Mouse (Mus musculus) embryonic facial prominence, embryonic 13.5 days (tissue): ENCODE results near the gene Hydin. TPM values are rescaled to one million over a fixed set of nuclear protein-coding genes. Genes with fewer than 3 reads are reported as not detected.

Source experiments
- ATAC-seq: fragments of 200-750 bp; cut with Nextera tagmentation; 2 replicates; pipeline ENCODE4 v1.8.0; 2017; ENCODE audit warnings: low read depth; ENCODE audit not compliant: insufficient number of reproducible peaks, insufficient read depth, low FRiP score, low TSS enrichment
- H3K27ac ChIP-seq: fragments of 300-500 bp; sonication (generic); 2 replicates; pipeline ENCODE4 v1.5.1; 2015; ENCODE audit warnings: moderate library complexity, mild to moderate bottlenecking, inconsistent platforms
- H3K27me3 ChIP-seq: fragments of 300-500 bp; sonication (generic); 2 replicates; pipeline ENCODE4 v1.6.1; 2015; ENCODE audit warnings: mild to moderate bottlenecking, inconsistent platforms
- H3K36me3 ChIP-seq: fragments of 300-500 bp; sonication (generic); 2 replicates; pipeline ENCODE4 v1.6.1; 2015; ENCODE audit warnings: mild to moderate bottlenecking, inconsistent platforms
- H3K4me1 ChIP-seq: fragments of 300-500 bp; sonication (generic); 2 replicates; pipeline ENCODE4 v1.6.1; 2015; ENCODE audit warnings: inconsistent platforms
- H3K4me2 ChIP-seq: fragments of 300-500 bp; sonication (generic); 2 replicates; pipeline ENCODE4 v1.6.1; 2015; ENCODE audit warnings: moderate library complexity, mild to moderate bottlenecking, inconsistent platforms
- H3K4me3 ChIP-seq: fragments of 300-500 bp; sonication (generic); 2 replicates; pipeline ENCODE4 v1.5.1; 2015; ENCODE audit warnings: mild to moderate bottlenecking, inconsistent platforms
- H3K9ac ChIP-seq: fragments of 300-500 bp; sonication (generic); 2 replicates; pipeline ENCODE4 v1.6.1; 2015; ENCODE audit warnings: mild to moderate bottlenecking, inconsistent platforms
- H3K9me3 ChIP-seq: fragments of 300-500 bp; sonication (generic); 2 replicates; pipeline ENCODE4 v1.6.1; 2016; ENCODE audit warnings: inconsistent platforms
- WGBS: fragments of 180-500 bp; shearing (Covaris S2); methylation state at CpG from one replicate; pipeline ENCODE4 v1.1.7; 2015; ENCODE audit warnings: mixed read lengths; 5-methylcytosine and 5-hydroxymethylcytosine counted together
- polyA plus RNA-seq: library from polyadenylated mRNA; unstranded; fragments of >200 nt; fragmentation: Nextera tagmentation; extraction: Ambion mirVana; gene quantifications from 2 replicates; pipeline ENCODE4 v1.2.1, GENCODE M21; 2015

Gene Hydin
- polyA plus RNA-seq, 1 experiment from 2014 or later: 0.08 TPM

- Histone ChIP-seq H3K27me3 (no peaks in the 10 kb centered on the region), H3K9me3 (no peaks in the 10 kb centered on the region), H3K9ac (no peak overlapping the region), H3K4me3 (no peak overlapping the region), H3K4me2 (no peak overlapping the region), H3K27ac (no peak overlapping the region), H3K36me3 (peaks cover 17% of the 10 kb centered on the region; the same call in 1 of the 2 replicates), H3K4me1 (no peaks in the 10 kb centered on the region)
- 70% methylated on average over 4 of the region's 4 CpGs for WGBS
- no peak for ATAC-seq
These were observed 376.4 kb downstream of the Hydin start for GRCm38 (mm10) chr8:110643177-110643576.

- no peak overlapping the region for H3K4me3 ChIP-seq
- H3K4me2 ChIP-seq: no peak overlapping the region
- H3K9me3 ChIP-seq: no peaks in the 10 kb centered on the region
- no peaks in the 10 kb centered on the region for H3K4me1 ChIP-seq
- no peaks in the 10 kb centered on the region for H3K27me3 ChIP-seq
- WGBS: 86% methylated on average over 4 of the region's 4 CpGs
- H3K9ac ChIP-seq: no peak overlapping the region
- peaks cover 22% of the 10 kb centered on the region; the same call in 1 of the 2 replicates for H3K36me3 ChIP-seq
- ATAC-seq: no peak
- no peak overlapping the region for H3K27ac ChIP-seq
These were observed 377.6 kb downstream of the Hydin start for GRCm38 (mm10) chr8:110644422-110644821.

GRCm38 (mm10) chr8:110644901-110645300 lies 378.1 kb downstream of the Hydin start:
- Histone ChIP-seq H3K9ac (no peak overlapping the region), H3K4me1 (no peaks in the 10 kb centered on the region), H3K9me3 (no peaks in the 10 kb centered on the region), H3K4me3 (no peak overlapping the region), H3K27me3 (no peaks in the 10 kb centered on the region), H3K4me2 (no peak overlapping the region), H3K36me3 (peaks cover 27% of the 10 kb centered on the region; the same call in 1 of the 2 replicates), H3K27ac (no peak overlapping the region)
- WGBS: 82% methylated on average over 2 of the region's 2 CpGs
- ATAC-seq: no peak

GRCm38 (mm10) chr8:110645340-110645739 lies 378.6 kb downstream of the Hydin start:
- no peak overlapping the region for H3K4me2 ChIP-seq
- 87% methylated on average over 3 of the region's 3 CpGs for WGBS
- no peak overlapping the region for H3K27ac ChIP-seq
- H3K9me3 ChIP-seq: no peaks in the 10 kb centered on the region
- no peak overlapping the region for H3K4me3 ChIP-seq
- no peak for ATAC-seq
- H3K36me3 ChIP-seq: peaks cover 30% of the 10 kb centered on the region; the same call in 1 of the 2 replicates
- H3K4me1 ChIP-seq: no peaks in the 10 kb centered on the region
- H3K27me3 ChIP-seq: no peaks in the 10 kb centered on the region
- H3K9ac ChIP-seq: no peak overlapping the region

- Histone ChIP-seq H3K36me3 (peaks cover 34% of the 10 kb centered on the region; the same call in 1 of the 2 replicates), H3K27me3 (no peaks in the 10 kb centered on the region), H3K4me2 (no peak overlapping the region), H3K9ac (no peak overlapping the region), H3K4me1 (no peaks in the 10 kb centered on the region), H3K9me3 (no peaks in the 10 kb centered on the region), H3K4me3 (no peak overlapping the region), H3K27ac (no peak overlapping the region)
- 31% methylated on average over 6 of the region's 6 CpGs for WGBS
- ATAC-seq: no peak
These were observed 379.3 kb downstream of the Hydin start for GRCm38 (mm10) chr8:110646064-110646463.

GRCm38 (mm10) chr8:110648577-110648976 lies 381.8 kb downstream of the Hydin start:
- Histone ChIP-seq H3K36me3 (peaks cover 43% of the 10 kb centered on the region), H3K4me1 (no peaks in the 10 kb centered on the region), H3K9ac (no peak overlapping the region), H3K4me2 (no peak overlapping the region), H3K4me3 (no peak overlapping the region), H3K27ac (no peak overlapping the region), H3K9me3 (no peaks in the 10 kb centered on the region), H3K27me3 (no peaks in the 10 kb centered on the region)
- ATAC-seq: no peak
- 91% methylated on average over 3 of the region's 3 CpGs for WGBS

GRCm38 (mm10) chr8:110649286-110649685 lies 382.5 kb downstream of the Hydin start:
- no peak overlapping the region for H3K4me3 ChIP-seq
- no peak overlapping the region for H3K4me2 ChIP-seq
- no peak for ATAC-seq
- no peak overlapping the region for H3K9ac ChIP-seq
- H3K4me1 ChIP-seq: no peaks in the 10 kb centered on the region
- 89% methylated on average over 6 of the region's 6 CpGs for WGBS
- peaks cover 45% of the 10 kb centered on the region for H3K36me3 ChIP-seq
- H3K27ac ChIP-seq: no peak overlapping the region
- H3K27me3 ChIP-seq: no peaks in the 10 kb centered on the region
- H3K9me3 ChIP-seq: no peaks in the 10 kb centered on the region

GRCm38 (mm10) chr8:110650838-110651237 lies 384.1 kb downstream of the Hydin start:
- Histone ChIP-seq H3K4me3 (no peak overlapping the region), H3K4me2 (no peak overlapping the region), H3K27ac (no peak overlapping the region), H3K36me3 (peaks cover 39% of the 10 kb centered on the region), H3K4me1 (no peaks in the 10 kb centered on the region), H3K27me3 (no peaks in the 10 kb centered on the region), H3K9me3 (no peaks in the 10 kb centered on the region), H3K9ac (no peak overlapping the region)
- ATAC-seq: no peak
- WGBS: 91% methylated on average over 9 of the region's 9 CpGs

GRCm38 (mm10) chr8:110651847-110652246 lies 385.1 kb downstream of the Hydin start:
- H3K4me3 ChIP-seq: no peak overlapping the region
- H3K9ac ChIP-seq: no peak overlapping the region
- H3K27me3 ChIP-seq: no peaks in the 10 kb centered on the region
- ATAC-seq: no peak
- H3K4me2 ChIP-seq: no peak overlapping the region
- no peaks in the 10 kb centered on the region for H3K9me3 ChIP-seq
- 80% methylated on average over 4 of the region's 4 CpGs for WGBS
- H3K36me3 ChIP-seq: peaks cover 44% of the 10 kb centered on the region
- H3K4me1 ChIP-seq: no peaks in the 10 kb centered on the region
- no peak overlapping the region for H3K27ac ChIP-seq

- no peaks in the 10 kb centered on the region for H3K4me1 ChIP-seq
- H3K27me3 ChIP-seq: no peaks in the 10 kb centered on the region
- no peak overlapping the region for H3K27ac ChIP-seq
- H3K4me2 ChIP-seq: no peak overlapping the region
- no peak overlapping the region for H3K4me3 ChIP-seq
- ATAC-seq: no peak
- no peaks in the 10 kb centered on the region for H3K9me3 ChIP-seq
- 81% methylated on average over 9 of the region's 9 CpGs for WGBS
- H3K9ac ChIP-seq: no peak overlapping the region
- peaks cover 56% of the 10 kb centered on the region for H3K36me3 ChIP-seq
These were observed 387.6 kb downstream of the Hydin start for GRCm38 (mm10) chr8:110654075-110655060.

GRCm38 (mm10) chr8:110655827-110656226 lies 389.1 kb downstream of the Hydin start:
- Histone ChIP-seq H3K4me3 (no peak overlapping the region), H3K4me2 (no peak overlapping the region), H3K9ac (no peak overlapping the region), H3K9me3 (no peaks in the 10 kb centered on the region), H3K27ac (no peak overlapping the region), H3K4me1 (no peaks in the 10 kb centered on the region), H3K27me3 (no peaks in the 10 kb centered on the region), H3K36me3 (peaks cover 50% of the 10 kb centered on the region)
- ATAC-seq: no peak
- WGBS: 76% methylated on average over 1 of the region's 1 CpGs

GRCm38 (mm10) chr8:110657661-110658060 lies 390.9 kb downstream of the Hydin start:
- Histone ChIP-seq H3K9me3 (no peaks in the 10 kb centered on the region), H3K4me2 (no peak overlapping the region), H3K27ac (no peak overlapping the region), H3K9ac (no peak overlapping the region), H3K27me3 (no peaks in the 10 kb centered on the region), H3K4me1 (no peaks in the 10 kb centered on the region), H3K36me3 (peaks cover 48% of the 10 kb centered on the region), H3K4me3 (no peak overlapping the region)
- 95% methylated on average over 2 of the region's 2 CpGs for WGBS
- no peak for ATAC-seq
